Mouse (Mus musculus): ENCODE measurements at regions not wholly inside any gene's neighbourhood (a gene's known extent, or its start where the extent isn't known, plus 50 kb on each side); places are given as distances from the start of the nearest gene placed in this dataset.
"Not testable (repeated sequence)": the region's sequence is repeated elsewhere in the genome, so short reads cannot be mapped to it uniquely, and the experiment has no call there.

GRCm38 (mm10) chr1:12571755-12572358 lies 1158.0 kb downstream of the A830018L16Rik start:
- DNase-seq (ENCODE audit: low read depth, low spot score): peak; percentile 19

GRCm38 (mm10) chr1:12572770-12573169 lies 1158.9 kb downstream of the A830018L16Rik start:
- DNase-seq (ENCODE audit: low read depth, low spot score): no peak

GRCm38 (mm10) chr1:12574274-12574673 lies 1160.4 kb downstream of the A830018L16Rik start:
- no peak for DNase-seq (ENCODE audit: low read depth, low spot score)

DNA sequence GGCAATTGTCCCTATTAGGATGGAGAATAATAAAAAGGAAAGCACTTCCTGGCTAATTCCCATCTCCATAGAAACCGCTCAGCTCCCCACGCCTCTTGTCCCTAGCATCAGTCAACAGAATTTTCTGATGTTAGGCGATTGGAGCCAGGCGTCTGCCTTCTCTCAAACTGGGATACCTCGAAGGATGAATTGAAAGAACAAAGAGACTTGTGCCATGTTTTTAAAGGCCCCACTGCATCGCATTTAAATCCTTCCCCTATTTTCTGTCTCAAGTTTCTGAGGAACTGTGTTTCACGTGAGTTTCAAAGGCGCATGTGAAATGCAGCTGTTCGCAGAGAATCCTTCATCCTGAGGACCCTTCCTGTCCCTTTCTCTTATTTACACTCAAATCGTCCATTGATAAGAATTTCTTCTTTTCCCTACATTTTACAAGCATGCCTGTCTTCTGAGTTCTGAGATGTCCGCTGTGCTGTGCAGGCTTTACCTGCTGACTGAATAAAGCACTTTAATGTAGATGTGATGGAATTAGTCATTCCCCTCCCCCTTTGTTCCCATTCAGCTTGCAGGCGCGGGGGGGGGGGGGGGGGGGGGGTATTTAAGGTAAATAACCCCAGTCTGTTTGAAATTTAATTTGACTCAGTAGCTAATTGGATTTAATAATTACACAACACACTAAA lies 1163.3 kb downstream of the A830018L16Rik start:
- DNase-seq (ENCODE audit: low read depth, low spot score): peak; percentile 39

- no peak for DNase-seq (ENCODE audit: low read depth, low spot score)
Observed at GRCm38 (mm10) chr1:12577978-12578377, 1164.1 kb downstream of the A830018L16Rik start.

DNA sequence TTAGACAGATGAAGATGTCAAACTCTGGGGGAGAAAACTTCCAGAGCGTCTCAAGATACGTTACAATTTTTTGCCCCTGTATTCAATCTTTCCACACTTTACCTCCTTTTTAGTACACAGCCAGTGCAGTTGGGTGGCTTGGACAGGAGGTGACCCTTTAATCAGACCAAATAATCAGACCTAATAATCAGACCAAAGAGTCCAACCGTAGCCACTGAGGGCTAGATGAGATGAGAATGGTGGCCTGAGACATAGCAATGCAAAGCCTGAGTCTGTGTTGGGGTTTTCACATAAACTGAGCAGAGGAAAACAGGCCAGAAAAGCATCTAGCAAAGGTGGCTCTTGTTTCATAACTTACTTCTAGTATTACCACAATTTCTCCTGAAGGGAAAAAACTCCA lies 1169.1 kb downstream of the A830018L16Rik start:
- no peak for DNase-seq (ENCODE audit: low read depth, low spot score)

DNA sequence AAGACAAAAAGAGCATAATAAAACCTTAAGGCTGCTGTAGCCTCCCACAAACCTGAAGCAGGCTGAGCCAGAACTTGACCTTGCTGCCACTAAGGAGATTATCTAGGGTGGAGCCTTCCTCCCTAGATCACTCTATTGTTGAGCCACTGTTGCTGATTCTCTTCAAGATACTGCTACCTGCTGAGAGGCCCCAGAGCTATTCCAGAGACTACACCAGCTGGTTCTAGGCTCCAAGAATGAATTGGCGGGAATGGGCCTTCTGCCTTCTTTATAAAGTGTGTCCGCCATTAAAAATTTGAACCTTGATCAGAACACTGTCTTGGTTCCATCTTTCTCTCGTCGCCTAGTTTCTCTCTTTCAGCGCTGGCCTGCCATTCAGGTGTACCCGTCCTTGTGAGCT lies 1173.1 kb downstream of the A830018L16Rik start:
- DNase-seq (ENCODE audit: low read depth, low spot score): not testable (repeated sequence)

DNA sequence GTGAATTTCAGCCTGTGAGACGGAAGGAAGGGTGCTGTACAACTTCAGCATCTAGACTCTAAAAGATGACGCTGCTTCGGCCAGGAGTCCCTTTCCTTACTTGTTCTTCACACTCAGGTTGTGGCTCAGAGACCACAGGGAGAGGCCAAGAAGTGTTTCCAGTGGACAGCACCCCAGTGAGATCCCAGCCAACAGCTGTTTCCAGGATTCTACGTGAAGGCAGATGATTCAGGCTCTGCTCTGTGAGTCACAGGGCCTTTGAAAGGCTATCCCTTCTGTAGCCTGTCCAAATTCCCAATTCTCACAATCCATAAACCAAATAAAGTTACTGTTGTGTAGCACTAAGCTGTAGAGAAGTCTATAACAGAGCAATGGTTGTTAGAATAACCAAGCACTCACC lies 1198.2 kb downstream of the A830018L16Rik start:
- no peak for DNase-seq (ENCODE audit: low read depth, low spot score)

DNA sequence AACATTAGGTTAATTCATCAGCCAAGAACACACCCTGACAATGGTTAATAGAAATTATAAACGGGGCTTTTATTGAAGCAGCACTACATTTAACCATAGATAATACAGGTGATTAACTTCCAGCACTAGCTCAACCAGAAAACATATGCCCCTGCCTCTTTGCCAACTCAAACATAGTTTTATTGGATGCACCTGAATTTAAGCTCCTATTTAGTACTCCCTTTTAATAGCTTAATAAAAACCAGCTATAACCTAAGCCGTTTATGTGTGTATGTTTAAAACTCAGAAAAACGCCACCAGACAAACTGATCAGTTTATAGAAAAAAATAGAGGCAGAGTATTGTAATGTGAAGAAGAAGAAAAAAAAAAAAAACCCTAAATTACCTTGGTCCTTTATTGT lies 1201.4 kb downstream of the A830018L16Rik start:
- DNase-seq (ENCODE audit: low read depth, low spot score): no peak

- DNase-seq (ENCODE audit: low read depth, low spot score): no peak
Observed at GRCm38 (mm10) chr1:12615733-12616481, 1202.0 kb downstream of the A830018L16Rik start.

DNA sequence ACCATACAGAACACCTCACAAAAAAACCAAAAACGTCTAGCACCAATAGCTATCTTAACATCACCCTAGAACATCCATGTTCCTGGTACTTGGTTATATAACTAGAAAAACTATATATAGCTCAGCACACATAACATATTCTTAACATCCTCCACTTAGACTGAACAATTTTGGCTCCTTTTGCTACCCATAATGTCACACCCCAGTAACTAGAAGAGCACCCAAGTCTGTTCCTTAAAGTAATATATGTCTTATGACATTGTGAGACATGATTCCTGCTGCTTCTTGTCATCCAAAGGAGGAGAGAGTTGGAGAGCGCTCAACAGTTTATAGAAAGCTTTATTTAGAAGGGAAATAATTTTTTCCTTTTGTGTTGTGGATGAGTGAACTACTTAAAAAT lies 1206.1 kb downstream of the A830018L16Rik start:
- DNase-seq (ENCODE audit: low read depth, low spot score): peak; percentile 69

DNA sequence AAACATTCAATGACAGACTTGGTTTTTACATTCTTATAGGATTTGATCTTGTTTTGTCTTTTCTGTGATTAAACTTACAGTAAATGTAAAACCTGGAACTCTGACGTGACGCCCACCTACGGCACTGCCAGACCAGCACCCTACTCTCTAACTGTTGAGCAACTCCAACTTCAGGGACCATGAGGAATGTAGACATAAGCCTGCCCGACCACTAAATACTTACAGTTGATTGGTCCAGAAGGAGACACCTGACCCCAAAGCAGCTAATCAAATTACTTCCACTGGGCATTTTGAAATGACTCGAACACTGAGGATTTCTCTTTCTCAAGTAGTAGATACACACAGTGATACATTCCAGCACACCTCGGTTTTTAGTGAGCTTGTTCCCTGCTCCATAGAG lies 1206.9 kb downstream of the A830018L16Rik start:
- DNase-seq (ENCODE audit: low read depth, low spot score): no peak

- peak; percentile 77 for DNase-seq (ENCODE audit: low read depth, low spot score)
Observed at GRCm38 (mm10) chr1:12623158-12623557, 1209.3 kb downstream of the A830018L16Rik start.

GRCm38 (mm10) chr1:12633049-12633448 lies 1219.1 kb downstream of the A830018L16Rik start:
- no peak for DNase-seq (ENCODE audit: low read depth, low spot score)

DNA sequence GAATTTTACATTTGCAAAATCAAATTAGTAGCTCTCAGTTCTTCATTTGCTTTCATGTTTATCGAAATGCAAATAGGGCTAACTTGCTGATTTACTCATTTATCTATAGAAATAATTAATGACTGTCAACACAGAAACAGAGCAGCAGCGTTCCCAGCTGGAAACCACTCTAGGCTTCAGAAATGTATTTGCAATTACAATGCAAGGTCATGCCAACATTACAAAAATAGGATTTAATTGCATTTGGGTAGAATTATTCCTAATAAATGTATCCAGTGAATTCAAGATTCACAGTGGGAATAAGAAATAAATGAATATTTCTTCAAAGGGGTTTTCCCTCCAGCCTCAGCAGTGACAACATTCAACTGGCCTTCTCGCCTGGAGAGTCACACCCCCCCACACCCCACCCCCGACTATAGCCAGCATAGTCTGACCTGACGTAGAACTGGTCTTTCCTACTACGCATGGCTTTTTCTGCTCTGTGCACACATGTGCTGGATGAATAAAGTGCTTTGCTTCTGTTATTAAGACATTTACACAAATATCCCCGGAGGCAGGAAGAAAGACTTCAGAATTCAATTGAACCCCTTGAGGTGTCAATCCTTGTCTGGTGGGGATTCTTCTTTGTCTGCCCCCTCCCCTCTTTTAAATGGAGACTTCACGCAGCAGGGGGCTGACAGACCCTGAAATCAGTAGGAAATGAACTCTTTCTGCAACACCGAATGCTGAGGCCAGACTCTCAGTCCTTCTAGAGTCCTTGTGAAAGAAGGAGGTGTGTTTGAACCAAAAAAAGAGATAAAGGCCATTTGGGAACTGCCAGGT lies 1222.6 kb downstream of the A830018L16Rik start:
- DNase-seq (ENCODE audit: low read depth, low spot score): no peak

DNA sequence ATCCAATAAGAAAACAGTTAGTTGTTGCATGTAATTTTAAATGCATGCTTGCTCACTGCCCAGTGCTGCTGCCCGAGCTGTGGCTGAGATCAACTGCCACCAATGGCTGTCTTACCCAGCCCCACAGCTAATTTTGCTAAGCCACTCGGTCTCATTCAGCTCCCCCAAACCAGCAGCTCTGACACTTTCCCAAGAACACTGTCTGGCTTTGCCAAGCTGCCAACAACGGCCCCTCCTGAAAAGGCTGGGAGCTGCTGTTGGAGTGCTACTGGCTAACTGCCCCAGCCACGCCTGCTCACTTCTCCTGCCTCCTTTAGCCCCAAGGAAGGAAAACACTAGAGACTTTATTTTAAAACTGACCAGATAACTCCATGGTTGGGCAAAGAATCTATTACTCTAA lies 1227.1 kb downstream of the A830018L16Rik start:
- DNase-seq (ENCODE audit: low read depth, low spot score): peak; percentile 15
